Mouse (Mus musculus) macrophage (primary cell): Measurements from ENCODE around the gene Slc35e3. TPM values are rescaled to one million over a fixed set of nuclear protein-coding genes. Genes with fewer than 3 reads are reported as not detected.

Source experiments
- H3K27ac ChIP-seq: fragments of 350-480 bp; formaldehyde crosslinking; 2 replicates; pipeline ENCODE4 v1.9.0; 2021
- H3K36me3 ChIP-seq: fragments of 350-480 bp; formaldehyde crosslinking; 2 replicates; pipeline ENCODE4 v1.9.0; 2021; ENCODE audit errors: inconsistent target
- H3K4me3 ChIP-seq: fragments of 350-480 bp; formaldehyde crosslinking; 2 replicates; pipeline ENCODE4 v1.9.0; 2021; ENCODE audit errors: inconsistent target
- H3K79me2 ChIP-seq: fragments of 350-480 bp; formaldehyde crosslinking; 2 replicates; pipeline ENCODE4 v1.9.0; 2021; ENCODE audit errors: inconsistent target
- WGBS: methylation state at CpG from one replicate; pipeline ENCODE4 v1.1.7; 2026; ENCODE audit warnings: inconsistent platforms; ENCODE audit not compliant: missing documents; 5-methylcytosine and 5-hydroxymethylcytosine counted together
- polyA plus RNA-seq: library from polyadenylated mRNA; stranded (reverse); fragments of 250-400 nt; gene quantifications from 3 replicates; pipeline ENCODE4 v1.2.4, GENCODE M21; 2018; ENCODE audit warnings: inconsistent platforms

Slc35e3 gene
- polyA plus RNA-seq, 1 experiment from 2014 or later, result 6.8 TPM

GRCm38 (mm10) chr10:117771131-117771510, 25.0 kb upstream of the Slc35e3 start:
- H3K27ac ChIP-seq, result no peak overlapping the region
- WGBS, result 90% methylated on average over 10 of the region's 10 CpGs
- no peaks in the 10 kb centered on the region for H3K79me2 ChIP-seq
- peaks cover 56% of the 10 kb centered on the region; the same call in 1 of the 2 replicates for H3K36me3 ChIP-seq
- no peak overlapping the region for H3K4me3 ChIP-seq

GRCm38 (mm10) chr10:117770286-117771130, 24.3 kb upstream of the Slc35e3 start:
- Histone ChIP-seq H3K36me3 (peaks cover 53% of the 10 kb centered on the region; the same call in 1 of the 2 replicates), H3K27ac (no peak overlapping the region), H3K4me3 (no peak overlapping the region), H3K79me2 (no peaks in the 10 kb centered on the region)
- 95% methylated on average over 18 of the region's 18 CpGs for WGBS

DNA sequence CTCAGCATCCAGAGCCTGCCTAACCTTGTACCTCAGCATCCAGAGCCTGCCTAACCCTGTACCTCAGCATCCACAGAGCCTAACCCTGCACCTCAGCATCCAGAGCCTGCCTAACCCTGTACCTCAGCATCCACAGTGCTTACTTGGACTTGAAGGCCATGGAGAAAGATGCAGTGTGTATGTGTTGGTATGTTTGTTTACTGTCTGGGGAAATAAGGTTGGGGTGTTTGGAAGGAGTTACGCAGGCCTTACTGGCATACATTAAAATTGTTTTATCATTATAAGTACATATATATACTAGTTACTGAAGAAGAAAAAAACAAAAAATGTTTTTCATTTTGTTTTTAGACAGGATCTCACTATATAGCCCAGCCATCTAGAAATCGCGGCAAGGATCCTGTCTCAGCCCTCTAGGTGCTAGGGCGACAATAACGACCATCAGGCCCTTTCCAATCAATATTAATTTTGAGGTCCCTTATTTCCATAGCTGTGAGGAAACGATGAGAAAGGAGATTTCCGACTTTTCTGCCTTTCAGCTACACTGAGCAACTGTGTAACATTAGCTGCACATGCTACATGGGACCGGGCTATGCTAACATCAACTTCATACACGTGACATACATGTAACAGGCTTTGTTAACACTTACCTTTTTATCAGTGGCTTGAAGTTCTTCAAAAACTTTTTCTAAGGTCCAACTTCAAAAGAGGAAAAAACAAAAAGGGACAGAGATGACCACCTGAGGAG, 23.5 kb upstream of the Slc35e3 start:
- H3K79me2 ChIP-seq, result no peaks in the 10 kb centered on the region
- no peak overlapping the region for H3K4me3 ChIP-seq
- 96% methylated on average over 9 of the region's 9 CpGs for WGBS
- H3K27ac ChIP-seq, result no peak overlapping the region
- H3K36me3 ChIP-seq, result peaks cover 48% of the 10 kb centered on the region; the same call in 1 of the 2 replicates

GRCm38 (mm10) chr10:117768141-117768440, 21.9 kb upstream of the Slc35e3 start:
- no peak overlapping the region for H3K4me3 ChIP-seq
- H3K79me2 ChIP-seq, result no peaks in the 10 kb centered on the region
- peaks cover 34% of the 10 kb centered on the region; the same call in 1 of the 2 replicates for H3K36me3 ChIP-seq
- WGBS, result 96% methylated on average over 7 of the region's 7 CpGs
- H3K27ac ChIP-seq, result no peak overlapping the region

DNA sequence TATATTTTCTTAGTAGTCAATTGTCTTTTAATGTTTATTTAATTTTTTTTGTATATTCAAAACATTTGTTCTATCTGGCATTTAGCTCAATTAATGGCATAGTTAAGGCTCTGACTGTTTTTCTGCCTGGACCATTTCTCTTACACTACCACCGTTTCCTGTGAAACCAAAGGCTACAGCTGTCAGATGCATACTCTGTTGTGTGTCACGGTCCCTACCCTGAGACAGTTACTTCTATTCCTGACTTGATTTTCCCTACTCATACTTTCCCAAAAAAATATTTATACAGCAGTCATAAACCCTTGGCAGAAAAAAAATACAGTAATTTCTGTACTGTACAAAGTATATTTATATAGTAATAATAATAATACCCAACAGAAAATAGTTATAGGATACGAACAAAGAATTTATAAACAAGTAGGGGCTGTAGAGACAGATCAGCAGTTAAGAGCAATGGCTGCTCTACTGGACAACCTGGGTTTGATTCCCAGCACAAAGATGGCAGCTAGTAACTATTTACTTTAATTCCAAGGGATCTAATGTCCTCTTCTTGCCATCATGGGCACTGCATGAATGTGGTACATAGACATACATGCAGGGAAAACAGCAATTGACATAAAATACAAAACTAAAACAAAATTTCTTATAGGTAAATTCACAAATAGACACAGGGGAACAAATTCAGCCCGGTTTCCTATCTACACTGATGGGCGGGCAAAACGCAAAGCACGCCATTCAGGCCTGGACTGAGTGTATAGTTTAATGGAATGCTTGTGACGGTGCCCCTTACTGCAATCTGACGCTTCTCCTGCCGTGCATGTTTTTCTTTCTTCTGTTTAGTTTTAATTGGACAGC, 21.3 kb upstream of the Slc35e3 start:
- H3K36me3 ChIP-seq, result peaks cover 29% of the 10 kb centered on the region; the same call in 1 of the 2 replicates
- H3K4me3 ChIP-seq, result no peak overlapping the region
- no peaks in the 10 kb centered on the region for H3K79me2 ChIP-seq
- WGBS, result 95% methylated on average over 10 of the region's 10 CpGs
- H3K27ac ChIP-seq, result no peak overlapping the region

- Histone ChIP-seq H3K4me3 (no peak overlapping the region), H3K79me2 (no peaks in the 10 kb centered on the region), H3K27ac (no peak overlapping the region), H3K36me3 (peaks cover 24% of the 10 kb centered on the region; the same call in 1 of the 2 replicates)
- 91% methylated on average over 4 of the region's 5 CpGs for WGBS
These were observed 20.7 kb upstream of the Slc35e3 start for GRCm38 (mm10) chr10:117766896-117767160.

- Histone ChIP-seq H3K27ac (no peak overlapping the region), H3K79me2 (no peaks in the 10 kb centered on the region), H3K36me3 (peaks cover 27% of the 10 kb centered on the region; the same call in 1 of the 2 replicates), H3K4me3 (no peak overlapping the region)
- 94% methylated on average over 16 of the region's 16 CpGs for WGBS
These were observed 20.1 kb upstream of the Slc35e3 start for GRCm38 (mm10) chr10:117766111-117766895.

DNA sequence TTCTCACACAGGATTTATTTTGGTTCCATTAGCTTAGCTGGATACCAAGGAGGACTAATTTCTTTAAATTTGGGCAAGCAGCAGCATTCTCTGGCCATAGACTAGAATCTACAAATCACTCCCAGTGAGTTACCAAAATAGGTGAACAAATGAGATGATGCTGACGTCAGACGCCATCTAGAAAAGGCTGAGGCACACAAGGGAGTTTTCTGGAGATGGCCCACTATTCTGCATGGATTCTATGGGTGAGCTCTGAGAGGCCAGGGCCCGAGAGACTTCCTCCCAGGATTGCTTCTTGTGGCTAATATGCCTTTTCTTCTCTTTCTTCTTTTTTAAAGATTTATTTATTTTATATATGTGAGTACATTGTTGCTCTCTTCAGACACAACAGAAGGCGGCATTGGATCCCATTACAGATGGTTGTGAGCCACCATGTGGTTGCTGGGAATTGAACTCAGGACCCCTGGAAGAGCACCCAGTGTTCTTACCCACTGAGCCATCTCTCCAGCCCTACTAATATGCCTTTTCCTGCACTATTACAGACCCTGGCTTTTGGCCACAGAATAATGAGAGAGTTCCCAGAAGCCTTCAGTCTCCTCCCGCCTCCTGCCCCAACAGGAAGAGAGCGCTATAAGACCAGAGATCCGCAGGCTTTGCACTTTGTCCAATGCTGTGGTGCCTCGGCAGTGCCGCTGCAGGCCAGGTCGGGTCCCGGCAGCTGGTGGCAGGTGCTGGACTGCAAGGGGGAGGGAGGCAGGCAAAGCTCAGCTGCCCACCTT, 19.1 kb upstream of the Slc35e3 start:
- Histone ChIP-seq H3K27ac (no peak overlapping the region), H3K79me2 (no peaks in the 10 kb centered on the region), H3K4me3 (no peak overlapping the region), H3K36me3 (peaks cover 35% of the 10 kb centered on the region; the same call in 1 of the 2 replicates)
- WGBS, result 96% methylated on average over 11 of the region's 11 CpGs

DNA sequence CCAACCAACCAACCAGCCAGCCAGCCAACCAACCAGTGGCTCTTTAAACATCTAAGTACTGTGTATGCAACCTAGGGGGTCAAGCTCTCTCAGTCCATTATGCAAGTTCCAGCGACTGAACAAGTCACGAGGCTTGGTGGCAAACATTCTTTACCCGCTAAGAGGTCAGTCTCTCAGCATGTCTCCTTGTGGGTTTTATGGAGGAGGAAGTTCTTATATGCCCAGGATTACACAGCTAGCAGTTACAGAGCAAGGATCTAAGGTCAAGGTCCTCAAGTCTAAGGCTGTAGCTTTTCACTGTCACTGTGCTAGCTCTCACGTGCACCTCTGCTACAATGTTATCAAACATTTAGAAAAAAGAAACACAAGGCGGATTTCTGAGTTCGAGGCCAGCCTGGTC, 18.4 kb upstream of the Slc35e3 start:
- H3K36me3 ChIP-seq, result peaks cover 33% of the 10 kb centered on the region; the same call in 1 of the 2 replicates
- no peaks in the 10 kb centered on the region for H3K79me2 ChIP-seq
- 69% methylated on average over 6 of the region's 6 CpGs for WGBS
- H3K27ac ChIP-seq, result 0 out of 2 replicates have a peak overlapping the region, but pooled peaks have one; percentile 2
- H3K4me3 ChIP-seq, result no peak overlapping the region

- no peak overlapping the region for H3K4me3 ChIP-seq
- H3K27ac ChIP-seq, result no peak overlapping the region
- peaks cover 36% of the 10 kb centered on the region; the same call in 1 of the 2 replicates for H3K36me3 ChIP-seq
- H3K79me2 ChIP-seq, result no peaks in the 10 kb centered on the region
- WGBS, result over 99% methylated on average over 16 of the region's 16 CpGs
These were observed 17.5 kb upstream of the Slc35e3 start for GRCm38 (mm10) chr10:117763588-117764190.

GRCm38 (mm10) chr10:117762966-117763365, 16.8 kb upstream of the Slc35e3 start:
- Histone ChIP-seq H3K79me2 (no peaks in the 10 kb centered on the region), H3K27ac (no peak overlapping the region), H3K4me3 (no peak overlapping the region), H3K36me3 (peaks cover 37% of the 10 kb centered on the region; the same call in 1 of the 2 replicates)
- 92% methylated on average over 12 of the region's 12 CpGs for WGBS

- no peak overlapping the region for H3K4me3 ChIP-seq
- H3K27ac ChIP-seq, result no peak overlapping the region
- 89% methylated on average over 2 of the region's 2 CpGs for WGBS
- H3K79me2 ChIP-seq, result no peaks in the 10 kb centered on the region
- H3K36me3 ChIP-seq, result peaks cover 39% of the 10 kb centered on the region; the same call in 1 of the 2 replicates
These were observed 16.2 kb upstream of the Slc35e3 start for GRCm38 (mm10) chr10:117762281-117762830.

DNA sequence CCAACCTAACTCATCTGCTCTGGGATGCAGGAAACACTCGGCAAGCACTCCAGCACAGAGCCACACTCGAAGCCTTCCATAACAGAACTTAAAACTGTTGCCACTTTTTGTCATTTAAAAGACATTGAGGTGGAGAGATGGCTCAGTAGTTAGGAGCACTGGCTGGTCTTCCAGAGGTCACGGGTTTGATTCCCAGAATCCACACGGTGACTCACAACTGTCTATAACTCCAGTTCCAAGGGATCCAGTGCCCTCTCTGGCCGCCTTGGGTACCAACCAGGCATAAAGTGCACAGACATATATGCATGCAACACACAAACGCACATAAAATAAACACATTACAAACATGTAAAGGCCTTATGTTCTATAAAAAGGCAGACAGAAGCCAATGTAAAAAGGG, 15.4 kb upstream of the Slc35e3 start:
- peaks cover 37% of the 10 kb centered on the region; the same call in 1 of the 2 replicates for H3K36me3 ChIP-seq
- H3K4me3 ChIP-seq, result no peak overlapping the region
- H3K27ac ChIP-seq, result no peak overlapping the region
- WGBS, result 98% methylated on average over 6 of the region's 6 CpGs
- H3K79me2 ChIP-seq, result no peaks in the 10 kb centered on the region
